Mouse (Mus musculus): Measurements from ENCODE around the gene Tln1.

- TF ChIP-seq CTCF (IDR thresholded peaks at IDR 0.05; ENCODE audit: insufficient read depth, low read length): no peak
- no peak for TF ChIP-seq POLR2A (IDR thresholded peaks at IDR 0.05; ENCODE audit: borderline replicate concordance, extremely low read depth, low read depth, low read length)
These were observed 69.7 kb downstream of the Tln1 start, which contains the start of gene Ccdc107 for GRCm38 (mm10) chr4:43492821-43493185.
